Mouse (Mus musculus) olfactory bulb, adult 2 months (tissue): ENCODE results near the gene Btbd35f11.
"Not testable (repeated sequence)": the region's sequence is repeated elsewhere in the genome, so short reads cannot be mapped to it uniquely, and the experiment has no call there.

Source experiments
- CTCF ChIP-seq: fragments of 200-500 bp; IDR thresholded peaks from 2 replicates; pipeline ENCODE4 v1.5.1; 2012; ENCODE audit warnings: low read depth, mild to moderate bottlenecking, low read length, moderate library complexity; ENCODE audit not compliant: insufficient read depth
- POLR2A ChIP-seq: fragments of 200-500 bp; IDR thresholded peaks from 2 replicates; pipeline ENCODE4 v1.6.1; 2012; ENCODE audit warnings: mild to moderate bottlenecking, low read depth, low read length, moderate library complexity; ENCODE audit not compliant: insufficient read depth

- not testable (repeated sequence) for TF ChIP-seq CTCF, POLR2A
These were observed 33.5 kb downstream of the Btbd35f11 start for GRCm38 (mm10) chrX:3409946-3410345.
